Mouse (Mus musculus) intestine, embryonic 16.5 days (tissue): ENCODE data around the gene Rnd2. TPM values are rescaled to one million over a fixed set of nuclear protein-coding genes. Genes with fewer than 3 reads are reported as not detected.
"Not testable (repeated sequence)": the region's sequence is repeated elsewhere in the genome, so short reads cannot be mapped to it uniquely, and the experiment has no call there.

Source experiments
- ATAC-seq: fragments of 200-750 bp; cut with Nextera tagmentation; 2 replicates; pipeline ENCODE4 v1.8.0; 2017; ENCODE audit warnings: moderate TSS enrichment, moderate library complexity
- H3K27ac ChIP-seq: fragments of 300-500 bp; sonication (generic); 2 replicates; pipeline ENCODE4 v1.5.1; 2014; ENCODE audit warnings: mild to moderate bottlenecking, low read length
- H3K27me3 ChIP-seq: fragments of 300-500 bp; sonication (generic); replicated peaks from 2 replicates; pipeline ENCODE4 v1.6.1; 2014; ENCODE audit warnings: low read length, control low read depth, mixed read lengths; ENCODE audit not compliant: control insufficient read depth, insufficient read depth
- H3K36me3 ChIP-seq: fragments of 300-500 bp; sonication (generic); 2 replicates; pipeline ENCODE4 v1.6.1; 2014; ENCODE audit warnings: low read length, control low read depth; ENCODE audit not compliant: control insufficient read depth, insufficient read depth
- H3K4me1 ChIP-seq: fragments of 300-500 bp; sonication (generic); 2 replicates; pipeline ENCODE4 v1.6.1; 2014; ENCODE audit warnings: low read length, control low read depth, mixed read lengths; ENCODE audit not compliant: control insufficient read depth, insufficient read depth
- H3K4me2 ChIP-seq: fragments of 300-500 bp; sonication (generic); 2 replicates; pipeline ENCODE4 v1.6.1; 2014; ENCODE audit warnings: low read depth, low read length, control low read depth
- H3K4me3 ChIP-seq: fragments of 300-500 bp; sonication (generic); 2 replicates; pipeline ENCODE4 v1.5.1; 2014; ENCODE audit warnings: mild to moderate bottlenecking, low read length
- H3K9ac ChIP-seq: fragments of 300-500 bp; sonication (generic); 2 replicates; pipeline ENCODE4 v1.6.1; 2014; ENCODE audit warnings: low read depth, low read length
- H3K9me3 ChIP-seq: fragments of 300-500 bp; sonication (generic); 2 replicates; pipeline ENCODE4 v1.6.1; 2016; ENCODE audit warnings: low read length, control low read depth; ENCODE audit not compliant: control insufficient read depth
- WGBS: fragments of 180-500 bp; shearing (Covaris S2); extraction: QIAGEN DNeasy Blood & Tissue Kit; methylation state at CpG from one replicate; pipeline ENCODE4 v1.1.7; 2014; 5-methylcytosine and 5-hydroxymethylcytosine counted together
- polyA plus RNA-seq: library from polyadenylated mRNA; unstranded; fragments of >200 nt; fragmentation: Nextera tagmentation; extraction: Ambion mirVana; gene quantifications from 2 replicates; pipeline ENCODE4 v1.2.1, GENCODE M21; 2015

Rnd2 gene
- polyA plus RNA-seq, 1 experiment from 2014 or later, result 21.0 TPM

DNA sequence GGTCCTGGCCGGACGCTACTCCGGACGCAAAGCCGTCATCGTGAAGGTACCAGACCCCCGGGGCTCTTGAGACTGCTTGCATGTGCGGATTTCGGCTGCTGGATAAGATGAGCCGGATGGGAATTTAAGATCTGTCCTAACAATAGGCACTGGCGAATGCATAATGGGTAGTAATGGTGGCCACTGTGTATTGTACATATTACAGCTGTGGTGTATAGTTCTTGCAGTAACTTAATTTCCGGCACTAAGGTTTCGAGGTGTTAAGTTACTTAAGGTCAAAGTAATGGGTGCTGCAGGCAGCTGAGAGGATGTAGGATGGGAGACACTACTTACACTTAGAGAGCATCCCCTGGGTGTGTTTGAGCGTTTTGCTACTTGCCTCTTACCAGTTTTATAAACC, 22.0 kb upstream of the Rnd2 start:
- Histone ChIP-seq H3K36me3 (peaks cover 13% of the 10 kb centered on the region), H3K4me2 (peak overlapping the region; percentile 76), H3K9me3 (no peaks in the 10 kb centered on the region), H3K27me3 (no peaks in the 10 kb centered on the region), H3K4me3 (peak overlapping the region; percentile 83), H3K4me1 (peaks cover 17% of the 10 kb centered on the region), H3K9ac (peak overlapping the region; percentile 90), H3K27ac (peak overlapping the region; percentile 85)
- WGBS, result under 1% methylated on average over 14 of the region's 14 CpGs
- ATAC-seq, result no peak

- Histone ChIP-seq H3K4me3 (no peak overlapping the region), H3K4me1 (peaks cover 25% of the 10 kb centered on the region), H3K4me2 (no peak overlapping the region), H3K36me3 (peaks cover 13% of the 10 kb centered on the region), H3K9ac (no peak overlapping the region), H3K27ac (no peak overlapping the region), H3K27me3 (no peaks in the 10 kb centered on the region), H3K9me3 (no peaks in the 10 kb centered on the region)
- WGBS, result 69% methylated on average over 1 of the region's 1 CpGs
- ATAC-seq, result no peak
Observed at GRCm38 (mm10) chr11:101446319-101446718, 18.5 kb upstream of the Rnd2 start.

GRCm38 (mm10) chr11:101446860-101447259, 17.9 kb upstream of the Rnd2 start:
- not testable (repeated sequence) for H3K27me3 ChIP-seq, H3K9me3 ChIP-seq, H3K9ac ChIP-seq, H3K4me3 ChIP-seq, ATAC-seq, H3K4me2 ChIP-seq, H3K27ac ChIP-seq
- WGBS, result 91% methylated on average over 8 of the region's 8 CpGs
- peaks cover 27% of the 10 kb centered on the region for H3K4me1 ChIP-seq
- H3K36me3 ChIP-seq, result peaks cover 13% of the 10 kb centered on the region

GRCm38 (mm10) chr11:101447786-101448185, 17.0 kb upstream of the Rnd2 start:
- WGBS, result 85% methylated on average over 5 of the region's 5 CpGs
- Histone ChIP-seq H3K4me1 (peaks cover 30% of the 10 kb centered on the region), H3K27ac (peak overlapping the region; percentile 55), H3K4me2 (peak overlapping the region; percentile 51; the same call in 1 of the 2 replicates), H3K4me3 (peak overlapping the region; percentile 53; the same call in 1 of the 2 replicates), H3K27me3 (no peaks in the 10 kb centered on the region), H3K9ac (0 out of 2 replicates have a peak overlapping the region, but pooled peaks have one; percentile 64), H3K9me3 (no peaks in the 10 kb centered on the region), H3K36me3 (peaks cover 13% of the 10 kb centered on the region)
- no peak for ATAC-seq

DNA sequence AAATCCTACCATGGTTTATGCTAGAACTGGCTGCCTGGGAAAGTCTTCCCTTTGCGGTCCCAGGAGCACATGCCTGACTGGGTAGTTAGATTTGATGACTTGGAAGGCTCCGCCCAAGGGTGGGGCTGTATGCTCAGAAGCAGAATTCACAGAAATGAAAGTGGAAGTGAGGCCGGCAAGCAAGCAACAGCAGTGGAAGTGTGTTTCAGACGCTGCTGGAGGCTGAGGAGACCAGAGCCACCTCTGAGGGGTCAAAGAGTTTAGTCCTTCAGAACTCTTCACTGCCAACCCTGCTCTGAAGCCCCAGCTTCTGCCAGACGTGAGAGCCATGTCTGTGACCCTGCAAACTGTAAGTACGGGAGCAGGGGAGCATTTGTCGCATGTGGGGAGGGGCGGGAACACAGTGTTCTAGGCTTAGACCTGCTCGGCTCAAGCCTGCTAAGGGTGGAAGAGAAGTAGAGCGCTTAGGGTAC, 16.5 kb upstream of the Rnd2 start, which contains the start of gene Ifi35:
Gene Ifi35, plus strand, starts transcription at position 134 of the 473 bp plus-strand sequence.
- Histone ChIP-seq H3K36me3 (peaks cover 13% of the 10 kb centered on the region), H3K4me1 (peaks cover 29% of the 10 kb centered on the region), H3K9me3 (no peaks in the 10 kb centered on the region), H3K4me2 (peak within 1 kb of the TSS; percentile 51), H3K27me3 (no peaks in the 10 kb centered on the region), H3K9ac (peak within 1 kb of the TSS; percentile 64), H3K4me3 (peak within 1 kb of the TSS; percentile 53), H3K27ac (peak within 1 kb of the TSS; percentile 55)
- peak; percentile 83 for ATAC-seq
- 16% methylated on average over 10 of the region's 10 CpGs for WGBS

DNA sequence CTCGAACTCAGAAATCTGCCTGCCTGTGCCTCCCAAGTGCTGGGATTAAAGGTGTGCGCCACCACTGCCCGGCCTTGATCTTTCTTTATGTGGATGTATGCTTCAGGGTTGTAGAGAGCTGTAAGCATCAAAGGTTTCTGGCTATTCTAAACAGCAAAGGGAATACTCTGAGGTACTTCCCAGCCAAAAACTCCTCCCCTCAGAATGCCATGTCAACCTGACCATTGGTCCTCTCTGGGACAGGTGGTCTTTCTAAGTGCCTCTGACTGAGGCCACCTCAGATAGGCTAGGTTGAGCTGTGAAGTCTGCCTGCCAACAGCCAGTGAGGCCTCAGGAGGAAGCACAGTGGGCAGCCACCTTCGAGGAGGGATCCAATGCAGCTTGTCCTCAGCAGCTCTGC, 15.9 kb upstream of the Rnd2 start:
- H3K4me3 ChIP-seq, result peak overlapping the region; percentile 53
- peak overlapping the region; percentile 51 for H3K4me2 ChIP-seq
- H3K27ac ChIP-seq, result peak overlapping the region; percentile 55
- peak overlapping the region; percentile 64 for H3K9ac ChIP-seq
- H3K9me3 ChIP-seq, result no peaks in the 10 kb centered on the region
- ATAC-seq, result no peak
- 71% methylated on average over 4 of the region's 4 CpGs for WGBS
- H3K36me3 ChIP-seq, result peaks cover 9% of the 10 kb centered on the region
- peaks cover 23% of the 10 kb centered on the region for H3K4me1 ChIP-seq
- no peaks in the 10 kb centered on the region for H3K27me3 ChIP-seq

GRCm38 (mm10) chr11:101449596-101449995, 15.2 kb upstream of the Rnd2 start:
- H3K27me3 ChIP-seq, ATAC-seq, H3K4me3 ChIP-seq, H3K36me3 ChIP-seq, H3K27ac ChIP-seq, H3K9ac ChIP-seq, H3K4me2 ChIP-seq, H3K9me3 ChIP-seq: not testable (repeated sequence)
- WGBS, result 75% methylated on average over 4 of the region's 4 CpGs
- peaks cover 20% of the 10 kb centered on the region for H3K4me1 ChIP-seq

- WGBS, result 82% methylated on average over 3 of the region's 3 CpGs
- no peak for ATAC-seq
- no peaks in the 10 kb centered on the region for H3K27me3 ChIP-seq
- peaks cover 19% of the 10 kb centered on the region for H3K4me1 ChIP-seq
- H3K36me3 ChIP-seq, result no peaks in the 10 kb centered on the region
- H3K27ac ChIP-seq, result no peak overlapping the region
- no peak overlapping the region for H3K4me3 ChIP-seq
- no peaks in the 10 kb centered on the region for H3K9me3 ChIP-seq
- H3K9ac ChIP-seq, result no peak overlapping the region
- no peak overlapping the region for H3K4me2 ChIP-seq
Observed at GRCm38 (mm10) chr11:101450394-101450793, 14.4 kb upstream of the Rnd2 start.

GRCm38 (mm10) chr11:101451536-101451935, 13.3 kb upstream of the Rnd2 start:
- WGBS, result 88% methylated on average over 10 of the region's 10 CpGs
- no peak for ATAC-seq
- H3K9me3 ChIP-seq, result no peaks in the 10 kb centered on the region
- H3K4me2 ChIP-seq, result no peak overlapping the region; the same call in 1 of the 2 replicates
- no peaks in the 10 kb centered on the region for H3K27me3 ChIP-seq
- peaks cover 21% of the 10 kb centered on the region for H3K4me1 ChIP-seq
- H3K4me3 ChIP-seq, result no peak overlapping the region
- no peaks in the 10 kb centered on the region for H3K36me3 ChIP-seq
- peak overlapping the region; percentile 9; the same call in 1 of the 2 replicates for H3K27ac ChIP-seq
- H3K9ac ChIP-seq, result no peak overlapping the region
